Mouse (Mus musculus) kidney, postnatal 0 days (tissue): ENCODE results near the gene Trappc6a. TPM values are rescaled to one million over a fixed set of nuclear protein-coding genes. Genes with fewer than 3 reads are reported as not detected.

Experiments
- ATAC-seq: fragments of 200-750 bp; cut with Nextera tagmentation; replicated peaks from 2 replicates; pipeline ENCODE4 v1.8.0; 2017; ENCODE audit warnings: low read depth, moderate number of reproducible peaks, moderate TSS enrichment, moderate library complexity; ENCODE audit not compliant: low FRiP score
- DNase-seq: peaks from one replicate; pipeline ENCODE4 v3.0.0-alpha.2; 2016; ENCODE audit warnings: low spot score
- H3K27ac ChIP-seq: fragments of 300-500 bp; sonication (generic); 2 replicates; pipeline ENCODE4 v1.5.1; 2014; ENCODE audit warnings: mild to moderate bottlenecking
- H3K27me3 ChIP-seq: fragments of 300-500 bp; sonication (generic); 2 replicates; pipeline ENCODE4 v1.6.1; 2014; ENCODE audit warnings: low read length, mixed read lengths; ENCODE audit not compliant: insufficient read depth
- H3K36me3 ChIP-seq: fragments of 300-500 bp; sonication (generic); 2 replicates; pipeline ENCODE4 v1.6.1; 2014; ENCODE audit warnings: low read length, mixed read lengths; ENCODE audit not compliant: insufficient read depth
- H3K4me1 ChIP-seq: fragments of 300-500 bp; sonication (generic); replicated peaks from 2 replicates; pipeline ENCODE4 v1.6.1; 2014; ENCODE audit warnings: antibody characterized with exemption, low read length, mixed read lengths; ENCODE audit not compliant: insufficient read depth
- H3K4me2 ChIP-seq: fragments of 300-500 bp; sonication (generic); 2 replicates; pipeline ENCODE4 v1.6.1; 2014; ENCODE audit warnings: mild to moderate bottlenecking, low read length, moderate library complexity, mixed read lengths
- H3K4me3 ChIP-seq: fragments of 300-500 bp; sonication (generic); replicated peaks from 2 replicates; pipeline ENCODE4 v1.5.1; 2014; ENCODE audit warnings: low read depth, low read length
- H3K9ac ChIP-seq: fragments of 300-500 bp; sonication (generic); 2 replicates; pipeline ENCODE4 v1.6.1; 2014; ENCODE audit warnings: low read depth, low read length
- H3K9me3 ChIP-seq: fragments of 300-500 bp; sonication (generic); replicated peaks from 2 replicates; pipeline ENCODE4 v1.6.1; 2016; ENCODE audit warnings: low read length, inconsistent platforms, mixed read lengths
- CTCF ChIP-seq: IDR thresholded peaks from 2 replicates; pipeline ENCODE4 v1.5.1; 2016; ENCODE audit warnings: antibody characterized with exemption, low read depth, mild to moderate bottlenecking, moderate library complexity
- WGBS: fragments of 180-500 bp; shearing (Covaris S2); extraction: QIAGEN DNeasy Blood & Tissue Kit; methylation state at CpG from one replicate; pipeline ENCODE4 v1.1.7; 2014; 5-methylcytosine and 5-hydroxymethylcytosine counted together
- polyA plus RNA-seq: library from polyadenylated mRNA; unstranded; fragments of >200 nt; fragmentation: Nextera tagmentation; extraction: Ambion mirVana; gene quantifications from 2 replicates; pipeline ENCODE4 v1.2.1, GENCODE M21; 2015

Trappc6a gene
- polyA plus RNA-seq = 88.5 and 91.7 TPM in 2 replicates

DNA sequence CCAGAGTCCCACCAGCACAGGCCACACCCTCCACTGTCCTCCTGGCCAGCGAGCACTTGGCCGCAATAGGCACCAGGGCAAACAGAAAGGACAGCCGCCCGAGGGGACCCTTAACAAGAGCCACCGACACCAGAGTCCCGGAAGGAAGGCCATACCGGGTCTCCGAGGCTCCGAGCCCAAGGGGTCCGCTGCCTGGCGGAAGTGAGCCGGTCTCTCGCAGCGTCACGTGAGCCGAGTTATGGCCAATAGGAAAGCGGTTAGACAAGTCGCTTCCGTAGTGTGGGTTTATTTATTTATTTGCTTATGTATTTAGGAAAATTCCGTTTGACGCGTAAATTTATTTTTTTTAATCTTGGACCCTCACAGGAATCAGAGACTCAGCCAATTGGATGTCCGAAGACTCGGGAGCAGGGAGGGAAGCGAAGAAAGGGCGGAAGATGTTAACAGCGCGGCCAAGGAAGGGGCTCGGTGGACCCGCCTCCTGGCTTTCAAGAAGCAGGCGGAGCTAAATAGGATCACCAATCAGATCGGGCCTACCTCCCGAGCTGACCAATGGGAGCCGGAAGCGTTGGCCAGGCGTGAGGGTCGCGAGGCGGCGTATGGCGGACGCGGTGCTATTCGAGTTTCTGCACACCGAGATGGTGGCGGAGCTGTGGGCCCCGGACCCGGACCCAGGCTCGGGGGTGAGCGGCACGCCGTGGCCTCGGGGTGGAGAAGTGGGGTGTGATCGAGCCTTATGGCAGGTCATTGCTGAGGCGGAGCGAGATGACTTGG lies at the start of gene Trappc6a, which contains the start of gene Bloc1s3:
Trappc6a (plus strand) TSS at position 246 of the 774 bp plus-strand sequence.
Bloc1s3 (minus strand) TSS at position 218 of the 774 bp plus-strand sequence.
- H3K9ac ChIP-seq = peak within 1 kb of the TSS; percentile 69
- ATAC-seq (peak; percentile 91), DNase-seq (peak; percentile 97)
- WGBS = under 1% methylated on average over 56 of the region's 56 CpGs
- H3K27me3 ChIP-seq = no peaks in the 10 kb centered on the region
- H3K27ac ChIP-seq = peak within 1 kb of the TSS; percentile 84
- TF ChIP-seq CTCF = 0 out of 2 replicates have a peak, but pooled peaks have one; percentile 12
- no peaks in the 10 kb centered on the region for H3K36me3 ChIP-seq
- H3K4me2 ChIP-seq = peak within 1 kb of the TSS; percentile 94
- no peaks in the 10 kb centered on the region for H3K9me3 ChIP-seq
- peaks cover 15% of the 10 kb centered on the region; the same call in 1 of the 2 replicates for H3K4me1 ChIP-seq
- H3K4me3 ChIP-seq = peak within 1 kb of the TSS; percentile 57

DNA sequence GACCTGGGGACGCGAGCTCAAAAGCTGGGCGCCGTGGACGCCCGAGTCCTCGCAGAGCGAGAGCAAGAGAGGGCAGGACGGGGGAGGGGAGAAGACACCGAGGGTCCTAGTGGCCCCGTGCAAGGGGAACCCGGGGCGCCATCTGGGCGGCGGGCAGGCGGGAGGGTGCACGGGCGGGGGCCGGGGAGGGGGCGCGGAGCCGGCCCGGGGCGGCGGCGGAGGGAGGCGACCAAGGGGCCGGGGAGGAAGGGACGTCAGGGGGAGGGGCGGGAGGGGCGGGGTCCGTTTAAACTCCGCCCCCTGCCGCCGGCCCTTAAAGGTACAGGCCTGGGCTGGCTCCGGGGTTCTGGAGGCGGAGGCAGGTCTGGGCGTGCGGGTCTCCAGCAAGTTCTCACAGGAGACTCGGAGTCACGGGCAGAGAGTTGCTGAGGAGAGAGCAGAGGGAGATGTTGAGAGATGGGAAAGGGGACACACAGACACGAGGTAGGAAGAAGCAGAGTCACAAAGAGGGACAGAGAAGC lies 49.5 kb upstream of the Trappc6a start, which contains the start of gene Mark4:
Mark4 (minus strand) TSS at position 231 of the 521 bp plus-strand sequence.
- TF ChIP-seq CTCF = no peak
- peak within 1 kb of the TSS; percentile 83 for H3K4me3 ChIP-seq
- H3K4me1 ChIP-seq = peaks cover 10% of the 10 kb centered on the region; the same call in 1 of the 2 replicates
- H3K27me3 ChIP-seq = no peaks in the 10 kb centered on the region
- peak within 1 kb of the TSS; percentile 95 for H3K4me2 ChIP-seq
- H3K27ac ChIP-seq = peak within 1 kb of the TSS; percentile 85
- peak; percentile 82 for ATAC-seq
- H3K9me3 ChIP-seq = no peaks in the 10 kb centered on the region
- 0 out of 2 replicates have a peak, but pooled peaks cover 3% of the 10 kb centered on the region for H3K36me3 ChIP-seq
- DNase-seq = peak; percentile 91
- H3K9ac ChIP-seq = peak within 1 kb of the TSS; percentile 89
- WGBS = 0% methylated on average over 19 of the region's 42 CpGs

DNA sequence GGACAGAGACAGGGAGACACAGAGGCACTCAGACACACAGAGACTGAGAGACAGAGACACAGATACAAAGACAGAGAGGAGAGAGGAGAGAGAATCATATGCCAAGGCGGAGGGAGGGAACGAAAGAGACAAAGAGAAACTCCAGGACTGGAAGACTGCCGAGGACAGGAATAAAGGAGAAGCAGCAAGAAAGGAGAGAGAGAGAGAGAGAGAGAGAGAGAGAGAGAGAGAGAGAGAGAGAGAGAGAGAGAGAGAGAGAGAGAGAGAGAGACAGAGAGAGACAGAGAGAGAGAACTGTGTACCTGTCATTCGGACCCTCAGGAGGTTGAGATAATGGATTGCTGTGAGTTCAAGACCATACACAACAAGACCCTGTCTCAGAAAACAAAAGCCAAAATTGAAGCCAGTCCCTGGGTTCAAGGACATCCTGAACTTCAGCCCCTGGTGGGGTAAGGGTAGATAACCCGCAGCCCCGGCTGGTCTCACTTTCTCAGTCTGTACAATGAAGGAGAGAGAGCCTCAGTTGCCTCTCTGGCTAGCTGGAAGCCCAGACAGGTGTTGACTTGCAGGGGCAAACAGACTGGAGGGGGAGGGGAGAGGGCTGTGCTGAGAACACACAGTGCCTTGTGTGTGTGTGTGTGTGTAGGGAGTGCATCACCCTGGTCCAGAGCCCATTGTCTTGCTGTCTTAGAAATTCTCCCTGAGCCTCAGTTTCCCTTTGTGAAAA lies 48.9 kb upstream of the Trappc6a start:
- H3K4me2 ChIP-seq = peak overlapping the region; percentile 95
- H3K9ac ChIP-seq = peak overlapping the region; percentile 89
- peak overlapping the region; percentile 83 for H3K4me3 ChIP-seq
- DNase-seq (no peak), ATAC-seq (no peak)
- H3K9me3 ChIP-seq = no peaks in the 10 kb centered on the region
- peaks cover 10% of the 10 kb centered on the region; the same call in 1 of the 2 replicates for H3K4me1 ChIP-seq
- H3K27ac ChIP-seq = peak overlapping the region; percentile 85; the same call in 1 of the 2 replicates
- H3K27me3 ChIP-seq = no peaks in the 10 kb centered on the region
- WGBS = 31% methylated on average over 6 of the region's 6 CpGs
- 0 out of 2 replicates have a peak, but pooled peaks cover 3% of the 10 kb centered on the region for H3K36me3 ChIP-seq
- no peak for TF ChIP-seq CTCF

DNA sequence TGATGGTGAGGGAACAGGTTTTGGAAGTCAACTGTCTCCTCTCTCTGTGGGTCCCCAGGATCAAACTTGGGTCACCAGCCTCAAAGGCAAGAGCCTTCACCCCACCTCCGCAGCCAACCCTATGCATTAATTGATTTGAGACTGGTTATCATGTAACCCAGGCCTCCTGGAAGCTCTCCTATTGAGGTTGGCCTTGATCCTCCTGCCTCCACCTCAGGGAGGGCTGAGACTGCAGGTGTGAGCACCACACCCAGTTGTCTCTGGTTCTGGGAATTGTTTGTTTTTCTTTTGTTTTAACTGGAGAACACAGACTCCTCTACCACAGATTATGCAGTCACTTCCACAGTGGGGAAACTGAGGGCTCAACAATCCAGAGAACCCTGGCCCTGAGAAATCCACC lies 47.7 kb upstream of the Trappc6a start:
- no peak for TF ChIP-seq CTCF
- Histone ChIP-seq H3K9ac (no peak overlapping the region), H3K9me3 (no peaks in the 10 kb centered on the region), H3K27me3 (no peaks in the 10 kb centered on the region), H3K4me2 (no peak overlapping the region), H3K4me3 (no peak overlapping the region), H3K4me1 (peaks cover 10% of the 10 kb centered on the region; the same call in 1 of the 2 replicates), H3K36me3 (no peaks in the 10 kb centered on the region), H3K27ac (no peak overlapping the region)
- WGBS = 83% methylated on average over 1 of the region's 1 CpGs
- DNase-seq (no peak), ATAC-seq (no peak)

DNA sequence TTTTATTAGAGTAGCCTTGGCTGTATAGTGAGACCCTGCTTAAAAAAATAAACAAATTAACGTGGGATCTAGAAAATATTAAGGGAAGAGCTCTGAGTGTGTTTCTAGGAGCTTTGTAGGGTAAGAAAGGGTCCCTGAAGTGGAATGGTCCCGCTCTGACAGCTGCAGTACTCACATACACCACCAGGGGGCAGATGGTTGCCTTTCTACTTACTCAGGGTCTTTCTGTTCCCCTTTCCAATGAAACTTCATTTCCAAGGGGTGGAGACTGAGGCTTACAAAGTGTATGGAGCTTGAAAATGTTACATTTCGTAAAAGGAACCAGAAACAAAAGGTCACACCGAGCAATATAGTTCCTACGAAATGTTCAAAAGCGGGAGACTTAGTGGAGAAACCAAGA lies 46.7 kb upstream of the Trappc6a start:
- Histone ChIP-seq H3K27ac (no peak overlapping the region), H3K4me1 (peaks cover 10% of the 10 kb centered on the region; the same call in 1 of the 2 replicates), H3K9ac (no peak overlapping the region), H3K27me3 (no peaks in the 10 kb centered on the region), H3K36me3 (no peaks in the 10 kb centered on the region), H3K9me3 (no peaks in the 10 kb centered on the region), H3K4me3 (no peak overlapping the region), H3K4me2 (no peak overlapping the region)
- WGBS = 13% methylated on average over 6 of the region's 6 CpGs
- peak; percentile 94 for TF ChIP-seq CTCF
- ATAC-seq (no peak), DNase-seq (peak; percentile 88)

DNA sequence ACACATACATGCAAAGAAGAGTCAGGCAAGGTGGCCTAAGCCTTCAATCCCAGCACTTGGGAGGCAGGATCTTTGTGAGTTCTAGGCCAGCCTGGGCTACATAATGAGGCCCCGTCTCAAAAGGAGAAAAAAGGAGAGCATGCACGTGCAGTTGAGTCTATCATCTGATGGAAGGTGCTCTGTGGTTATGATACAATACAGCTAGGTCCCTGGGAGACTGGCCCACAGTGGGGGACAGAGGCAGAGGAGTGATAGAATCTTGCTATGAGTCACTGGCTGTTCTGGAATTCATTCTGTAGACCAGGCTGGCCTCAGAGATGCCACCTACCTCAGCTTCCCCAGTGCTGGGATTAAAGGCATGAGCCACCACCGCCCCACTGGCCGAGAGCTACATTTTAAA lies 45.8 kb upstream of the Trappc6a start:
- 70% methylated on average over 4 of the region's 4 CpGs for WGBS
- H3K4me3 ChIP-seq = no peak overlapping the region
- no peaks in the 10 kb centered on the region for H3K27me3 ChIP-seq
- DNase-seq (no peak), ATAC-seq (no peak)
- no peaks in the 10 kb centered on the region for H3K36me3 ChIP-seq
- no peak overlapping the region for H3K4me2 ChIP-seq
- H3K9me3 ChIP-seq = no peaks in the 10 kb centered on the region
- H3K4me1 ChIP-seq = peaks cover 3% of the 10 kb centered on the region; the same call in 1 of the 2 replicates
- no peak overlapping the region for H3K9ac ChIP-seq
- H3K27ac ChIP-seq = no peak overlapping the region
- no peak for TF ChIP-seq CTCF
